Mouse (Mus musculus) gastrocnemius, postnatal 10 days (tissue): Measurements from ENCODE around the gene Nrxn2. TPM values are rescaled to one million over a fixed set of nuclear protein-coding genes. Genes with fewer than 3 reads are reported as not detected.

Source experiments
- DNase-seq: peaks from one replicate; pipeline ENCODE4 v3.0.0; 2021; ENCODE audit warnings: mixed read lengths
- total RNA-seq, 2 experiments: library from RNA; stranded (reverse); gene quantifications; 2 replicates each; pipeline ENCODE4 v1.2.3; 2021

Nrxn2 gene
- total RNA-seq, 2 experiments from 2014 or later: 3.1 to 3.3 TPM

- DNase-seq: no peak
Measured at GRCm38 (mm10) chr19:6494504-6495170, 76.1 kb downstream of the Nrxn2 start.

- DNase-seq: no peak
Measured at GRCm38 (mm10) chr19:6495714-6496113, 77.2 kb downstream of the Nrxn2 start.

- DNase-seq: no peak
Measured at GRCm38 (mm10) chr19:6496462-6497149, 78.1 kb downstream of the Nrxn2 start.

GRCm38 (mm10) chr19:6497150-6497801 lies 78.7 kb downstream of the Nrxn2 start:
- DNase-seq: no peak

- DNase-seq: no peak
Measured at GRCm38 (mm10) chr19:6497803-6498202, 79.3 kb downstream of the Nrxn2 start.

GRCm38 (mm10) chr19:6498350-6499131 lies 80.0 kb downstream of the Nrxn2 start:
- no peak for DNase-seq

GRCm38 (mm10) chr19:6499860-6500635 lies 81.5 kb downstream of the Nrxn2 start:
- no peak for DNase-seq

GRCm38 (mm10) chr19:6500636-6501025 lies 82.1 kb downstream of the Nrxn2 start:
- no peak for DNase-seq

- DNase-seq: peak; percentile 34
Measured at GRCm38 (mm10) chr19:6502035-6502541, 83.6 kb downstream of the Nrxn2 start.

- DNase-seq: peak; percentile 66
Measured at GRCm38 (mm10) chr19:6502543-6503319, 84.2 kb downstream of the Nrxn2 start.

- no peak for DNase-seq
Measured at GRCm38 (mm10) chr19:6503926-6504655, 85.6 kb downstream of the Nrxn2 start.

GRCm38 (mm10) chr19:6504656-6505045 lies 86.1 kb downstream of the Nrxn2 start:
- no peak for DNase-seq

- DNase-seq: no peak
Measured at GRCm38 (mm10) chr19:6507393-6507792, 88.9 kb downstream of the Nrxn2 start.

- no peak for DNase-seq
Measured at GRCm38 (mm10) chr19:6509881-6510280, 91.3 kb downstream of the Nrxn2 start.

GRCm38 (mm10) chr19:6510546-6510945 lies 92.0 kb downstream of the Nrxn2 start:
- no peak for DNase-seq

GRCm38 (mm10) chr19:6513389-6514139 lies 95.0 kb downstream of the Nrxn2 start:
- no peak for DNase-seq

- no peak for DNase-seq
Measured at GRCm38 (mm10) chr19:6514940-6515339, 96.4 kb downstream of the Nrxn2 start.

GRCm38 (mm10) chr19:6515448-6515847 lies 96.9 kb downstream of the Nrxn2 start:
- DNase-seq: no peak

- no peak for DNase-seq
Measured at GRCm38 (mm10) chr19:6516153-6516552, 97.6 kb downstream of the Nrxn2 start.
